Mouse (Mus musculus) midbrain, embryonic 11.5 days (tissue): ENCODE measurements around the gene Tbc1d23. TPM values are rescaled to one million over a fixed set of nuclear protein-coding genes. Genes with fewer than 3 reads are reported as not detected.

Source experiments
- ATAC-seq: fragments of 200-750 bp; cut with Nextera tagmentation; 2 replicates; pipeline ENCODE4 v1.8.0; 2017; ENCODE audit warnings: moderate TSS enrichment, moderate library complexity; ENCODE audit not compliant: low FRiP score
- DNase-seq: peaks from one replicate; pipeline ENCODE4 v3.0.0; 2015; ENCODE audit warnings: low spot score; ENCODE audit errors: missing footprints
- H3K27ac ChIP-seq: fragments of 300-500 bp; sonication (generic); 2 replicates; pipeline ENCODE4 v1.5.1; 2014; ENCODE audit warnings: low read depth, low read length
- H3K27me3 ChIP-seq: fragments of 300-500 bp; sonication (generic); 2 replicates; pipeline ENCODE4 v1.6.1; 2014; ENCODE audit warnings: mild to moderate bottlenecking, low read length, moderate library complexity, mixed read lengths; ENCODE audit not compliant: control insufficient read depth, insufficient read depth
- H3K36me3 ChIP-seq: fragments of 300-500 bp; sonication (generic); 2 replicates; pipeline ENCODE4 v1.6.1; 2014; ENCODE audit warnings: mild to moderate bottlenecking, low read length, moderate library complexity, mixed read lengths; ENCODE audit not compliant: control insufficient read depth, insufficient read depth
- H3K4me1 ChIP-seq: fragments of 300-500 bp; sonication (generic); 2 replicates; pipeline ENCODE4 v1.6.1; 2014; ENCODE audit warnings: low read length; ENCODE audit not compliant: control insufficient read depth, insufficient read depth
- H3K4me2 ChIP-seq: fragments of 300-500 bp; sonication (generic); 2 replicates; pipeline ENCODE4 v1.6.1; 2014; ENCODE audit warnings: mild to moderate bottlenecking, moderate library complexity
- H3K4me3 ChIP-seq: fragments of 300-500 bp; sonication (generic); 2 replicates; pipeline ENCODE4 v1.5.1; 2014; ENCODE audit warnings: low read depth, low read length
- H3K9ac ChIP-seq: fragments of 300-500 bp; sonication (generic); 2 replicates; pipeline ENCODE4 v1.6.1; 2014; ENCODE audit warnings: low read length
- H3K9me3 ChIP-seq: fragments of 300-500 bp; sonication (generic); 2 replicates; pipeline ENCODE4 v1.6.1; 2016; ENCODE audit warnings: low read length; ENCODE audit not compliant: control insufficient read depth
- WGBS: fragments of 180-500 bp; shearing (Covaris S2); extraction: QIAGEN DNeasy Blood & Tissue Kit; methylation state at CpG from one replicate; pipeline ENCODE4 v1.1.7; 2014; 5-methylcytosine and 5-hydroxymethylcytosine counted together
- polyA plus RNA-seq: library from polyadenylated mRNA; unstranded; fragments of >200 nt; fragmentation: Nextera tagmentation; extraction: Ambion mirVana; gene quantifications from 2 replicates; pipeline ENCODE4 v1.2.1, GENCODE M21; 2014

Tbc1d23 gene
- polyA plus RNA-seq, 1 experiment from 2014 or later: 23.8 TPM

DNA sequence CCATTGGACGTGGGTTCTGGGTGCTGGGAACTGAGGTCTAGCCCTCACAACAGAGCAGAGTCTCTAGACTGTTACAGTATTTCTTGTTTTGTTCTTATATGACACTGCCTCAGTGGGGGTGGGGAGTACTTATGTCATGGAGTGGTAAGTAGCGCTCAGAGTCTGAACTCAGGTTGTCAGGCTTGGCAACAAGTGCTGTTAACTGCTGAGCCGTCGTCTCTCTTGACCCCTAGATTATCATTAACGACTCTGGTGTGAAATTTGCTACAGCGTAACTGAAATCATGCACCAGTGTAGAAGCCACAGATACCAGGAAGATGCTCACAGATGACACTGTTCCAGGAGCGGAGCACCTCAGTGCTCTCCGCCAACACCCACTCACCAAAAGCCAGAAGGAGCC, 60.1 kb downstream of the Tbc1d23 start:
- no peak for DNase-seq
- no peak overlapping the region for H3K4me2 ChIP-seq
- no peak for ATAC-seq
- H3K9ac ChIP-seq: no peak overlapping the region
- H3K4me1 ChIP-seq: peaks cover 12% of the 10 kb centered on the region
- no peak overlapping the region for H3K27ac ChIP-seq
- no peak overlapping the region for H3K4me3 ChIP-seq
- H3K36me3 ChIP-seq: no peaks in the 10 kb centered on the region
- no peaks in the 10 kb centered on the region for H3K9me3 ChIP-seq
- no peaks in the 10 kb centered on the region for H3K27me3 ChIP-seq
- WGBS: 95% methylated on average over 8 of the region's 8 CpGs

DNA sequence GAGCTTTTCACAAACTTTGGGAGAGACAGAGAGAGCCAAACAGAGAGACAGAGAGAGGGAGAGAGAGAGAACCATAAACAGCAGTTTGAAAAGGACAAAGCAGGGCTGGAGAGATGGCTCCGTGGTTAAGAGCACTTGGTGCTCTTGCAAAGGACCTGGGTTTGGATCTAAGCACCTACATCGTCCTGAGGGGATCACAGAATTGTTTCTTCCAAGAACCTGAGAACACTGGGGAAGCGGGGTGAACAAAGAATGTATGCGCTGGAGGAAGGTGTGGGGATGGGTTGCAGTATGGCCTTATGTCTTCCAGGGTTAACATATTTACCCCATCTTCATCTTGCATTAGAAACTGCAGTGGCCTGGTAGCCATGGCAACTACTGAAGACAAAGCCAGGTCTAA, 63.1 kb downstream of the Tbc1d23 start:
- Histone ChIP-seq H3K36me3 (0 out of 2 replicates have a peak, but pooled peaks cover 1% of the 10 kb centered on the region), H3K4me3 (no peak overlapping the region), H3K4me1 (peaks cover 12% of the 10 kb centered on the region), H3K4me2 (no peak overlapping the region), H3K9ac (no peak overlapping the region), H3K27ac (peak overlapping the region; percentile 40; the same call in 1 of the 2 replicates), H3K27me3 (no peaks in the 10 kb centered on the region), H3K9me3 (no peaks in the 10 kb centered on the region)
- WGBS: 43% methylated on average over 4 of the region's 4 CpGs
- DNase-seq (peak; percentile 86), ATAC-seq (no peak)

DNA sequence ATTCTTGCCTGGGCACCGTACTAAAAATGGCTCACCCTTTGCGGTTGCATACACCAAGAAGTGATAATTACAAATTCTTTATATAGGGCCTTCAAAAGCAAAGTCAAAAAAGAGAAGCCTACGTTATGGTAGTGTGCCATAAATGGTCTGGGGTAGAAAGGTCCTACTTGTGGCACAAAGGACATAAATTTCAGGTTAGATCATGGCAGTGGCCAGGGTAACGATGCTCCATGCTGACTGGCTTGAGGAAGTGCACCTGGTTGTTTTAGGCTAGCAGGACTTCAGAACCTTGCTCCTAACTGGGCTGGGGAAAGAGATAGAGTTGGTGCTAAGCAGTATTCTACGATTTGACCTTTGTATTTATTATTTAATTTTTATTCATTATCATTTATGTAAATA, 63.8 kb downstream of the Tbc1d23 start:
- Histone ChIP-seq H3K27ac (no peak overlapping the region), H3K9me3 (no peaks in the 10 kb centered on the region), H3K4me2 (peak overlapping the region; percentile 82), H3K9ac (peak overlapping the region; percentile 86), H3K4me1 (peaks cover 12% of the 10 kb centered on the region), H3K27me3 (no peaks in the 10 kb centered on the region), H3K36me3 (0 out of 2 replicates have a peak, but pooled peaks cover 2% of the 10 kb centered on the region), H3K4me3 (peak overlapping the region; percentile 73)
- peak; percentile 47 for ATAC-seq
- no peak for DNase-seq
- WGBS: 33% methylated on average over 5 of the region's 5 CpGs

DNA sequence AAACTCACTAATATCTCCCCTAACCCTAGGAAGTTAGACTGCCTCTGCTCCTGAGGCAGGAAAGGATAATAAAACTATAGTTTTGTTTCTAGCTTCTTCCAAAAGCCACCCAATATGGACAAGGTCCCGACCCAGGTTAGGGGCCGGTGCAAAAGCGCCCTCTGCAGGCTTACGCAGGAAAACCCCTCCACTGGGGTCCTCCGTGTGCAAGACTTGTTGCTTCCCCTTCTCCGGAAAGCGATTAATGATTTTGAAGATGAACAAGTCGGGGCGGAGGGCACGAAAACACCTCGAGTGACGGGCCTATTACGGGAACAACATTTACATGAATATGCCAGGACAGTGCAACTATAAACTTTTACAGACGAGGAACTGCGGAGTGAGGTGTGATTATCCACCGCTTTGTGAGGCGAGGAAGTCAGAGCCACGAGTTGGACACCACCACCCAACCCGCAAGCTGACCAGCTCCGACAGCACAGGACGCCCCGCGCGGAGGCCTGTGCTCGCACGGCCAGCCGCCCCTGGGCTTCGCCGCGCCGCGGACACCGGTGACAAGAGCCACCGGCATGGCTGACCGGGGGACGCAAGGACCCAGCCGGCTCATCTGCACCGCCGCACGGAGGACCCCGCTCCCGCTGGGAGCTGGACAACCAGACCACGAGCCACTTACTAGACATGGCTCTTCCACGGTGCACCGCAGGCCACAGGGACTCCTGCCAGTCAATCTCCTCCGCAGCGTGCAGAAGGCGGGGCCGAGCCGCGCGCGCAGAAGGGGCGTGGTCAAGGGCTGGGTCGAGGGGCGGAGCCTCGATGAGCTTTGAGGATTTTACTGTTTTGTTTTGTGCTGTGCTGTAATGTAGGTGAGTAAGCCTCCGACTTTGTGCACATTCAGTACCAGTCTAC, 64.4 kb downstream of the Tbc1d23 start, which contains the start of gene Nit2:
Nit2 (minus strand) TSS at position 731 of the 903 bp plus-strand sequence.
- H3K9me3 ChIP-seq: no peaks in the 10 kb centered on the region
- peak; percentile 99 for ATAC-seq
- no peaks in the 10 kb centered on the region for H3K27me3 ChIP-seq
- peak within 1 kb of the TSS; percentile 82 for H3K4me2 ChIP-seq
- H3K36me3 ChIP-seq: 0 out of 2 replicates have a peak, but pooled peaks cover 2% of the 10 kb centered on the region
- H3K4me1 ChIP-seq: peaks cover 12% of the 10 kb centered on the region
- under 1% methylated on average over 58 of the region's 58 CpGs for WGBS
- peak; percentile 99 for DNase-seq
- peak within 1 kb of the TSS; percentile 63 for H3K27ac ChIP-seq
- peak within 1 kb of the TSS; percentile 86 for H3K9ac ChIP-seq
- peak within 1 kb of the TSS; percentile 73 for H3K4me3 ChIP-seq

DNA sequence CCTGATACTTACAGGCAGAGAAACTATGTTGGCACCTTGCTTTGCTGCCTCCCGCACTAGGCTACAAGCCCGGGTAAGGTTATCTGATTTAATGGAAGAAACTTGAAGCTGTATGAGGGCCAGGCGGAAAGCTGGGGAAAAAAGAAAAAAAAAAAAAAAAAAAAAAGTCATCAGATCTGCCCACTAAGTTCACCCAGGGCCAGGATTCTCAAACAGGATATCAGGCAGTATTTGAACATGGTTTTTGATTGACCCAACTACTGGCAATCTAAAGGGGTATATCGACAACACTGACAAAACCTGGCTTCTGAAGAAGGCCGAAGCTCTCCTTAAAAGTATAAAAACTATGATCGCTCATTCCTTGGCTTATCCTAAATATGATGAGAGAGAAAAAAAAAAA, 65.2 kb downstream of the Tbc1d23 start:
- Histone ChIP-seq H3K9me3 (no peaks in the 10 kb centered on the region), H3K27ac (no peak overlapping the region), H3K4me1 (peaks cover 12% of the 10 kb centered on the region), H3K27me3 (no peaks in the 10 kb centered on the region), H3K9ac (no peak overlapping the region), H3K36me3 (0 out of 2 replicates have a peak, but pooled peaks cover 2% of the 10 kb centered on the region), H3K4me2 (peak overlapping the region; percentile 82), H3K4me3 (no peak overlapping the region)
- ATAC-seq (no peak), DNase-seq (no peak)
- 90% methylated on average over 6 of the region's 6 CpGs for WGBS

DNA sequence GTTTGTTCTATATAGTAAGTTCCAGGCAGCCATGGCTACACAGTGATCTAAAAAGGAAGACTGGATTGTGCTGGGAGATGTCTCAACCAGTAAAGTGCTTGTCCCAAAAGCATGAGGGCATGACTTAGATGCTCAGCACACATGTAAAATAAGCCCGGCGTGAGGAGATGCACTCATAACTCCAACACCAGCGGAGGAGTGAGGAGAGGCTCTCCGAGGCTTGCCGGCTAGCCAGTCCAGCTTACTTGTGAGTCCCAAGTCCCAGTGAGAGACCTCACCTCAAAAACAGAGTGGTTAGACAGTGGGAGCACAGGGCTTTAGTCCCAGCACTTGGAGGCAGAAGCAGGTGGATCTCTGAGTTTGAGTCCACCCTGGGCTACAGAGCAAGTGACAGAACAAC, 66.1 kb downstream of the Tbc1d23 start:
- H3K4me3 ChIP-seq: no peak overlapping the region
- DNase-seq (peak; percentile 69), ATAC-seq (no peak)
- no peaks in the 10 kb centered on the region for H3K9me3 ChIP-seq
- WGBS: 92% methylated on average over 5 of the region's 5 CpGs
- H3K9ac ChIP-seq: no peak overlapping the region
- H3K4me1 ChIP-seq: peaks cover 12% of the 10 kb centered on the region
- no peak overlapping the region for H3K27ac ChIP-seq
- H3K27me3 ChIP-seq: no peaks in the 10 kb centered on the region
- no peak overlapping the region for H3K4me2 ChIP-seq
- 0 out of 2 replicates have a peak, but pooled peaks cover 2% of the 10 kb centered on the region for H3K36me3 ChIP-seq

DNA sequence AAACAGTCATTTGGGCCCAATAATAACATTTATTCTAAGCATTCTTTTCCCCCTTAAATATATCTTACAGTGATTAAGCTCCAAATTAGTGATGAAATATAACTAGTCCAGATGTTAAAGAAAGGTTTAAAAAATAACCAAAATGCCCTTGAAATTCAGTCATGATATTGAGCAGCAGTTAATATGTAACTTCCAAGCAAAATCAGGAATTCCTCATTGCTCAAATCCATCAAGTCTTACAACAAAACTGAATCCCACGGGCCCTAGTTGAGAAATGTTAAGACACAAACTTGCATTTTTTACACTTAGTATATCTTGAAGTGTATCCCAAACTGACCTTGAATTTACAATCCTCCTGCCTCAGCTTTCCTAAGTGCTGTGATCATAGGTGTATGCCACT, 67.6 kb downstream of the Tbc1d23 start:
- ATAC-seq (no peak), DNase-seq (no peak)
- H3K9ac ChIP-seq: no peak overlapping the region
- 0 out of 2 replicates have a peak, but pooled peaks cover 2% of the 10 kb centered on the region for H3K36me3 ChIP-seq
- H3K27ac ChIP-seq: no peak overlapping the region
- no peak overlapping the region for H3K4me2 ChIP-seq
- H3K9me3 ChIP-seq: no peaks in the 10 kb centered on the region
- H3K27me3 ChIP-seq: no peaks in the 10 kb centered on the region
- H3K4me1 ChIP-seq: peaks cover 12% of the 10 kb centered on the region
- no peak overlapping the region for H3K4me3 ChIP-seq
- WGBS: 98% methylated on average over 1 of the region's 1 CpGs

DNA sequence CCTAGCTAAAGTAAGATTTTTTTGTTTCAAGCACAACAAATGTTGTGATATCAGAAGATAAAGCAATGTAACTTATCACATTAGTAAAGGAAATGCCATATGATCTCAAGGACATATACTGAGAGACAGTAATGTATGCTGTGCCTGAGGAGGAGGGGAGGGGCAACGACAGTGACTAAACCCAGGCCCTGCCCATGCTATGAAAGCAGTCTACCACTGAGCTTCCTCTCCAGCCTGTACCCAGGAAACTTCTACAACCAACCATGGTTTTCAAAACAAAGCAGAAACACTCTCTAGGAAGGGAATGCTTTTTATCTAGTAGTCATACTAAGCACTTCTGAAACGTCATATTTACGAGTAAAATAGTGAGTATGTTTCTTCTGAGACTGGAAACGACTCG, 68.5 kb downstream of the Tbc1d23 start:
- H3K4me2 ChIP-seq: no peak overlapping the region

DNA sequence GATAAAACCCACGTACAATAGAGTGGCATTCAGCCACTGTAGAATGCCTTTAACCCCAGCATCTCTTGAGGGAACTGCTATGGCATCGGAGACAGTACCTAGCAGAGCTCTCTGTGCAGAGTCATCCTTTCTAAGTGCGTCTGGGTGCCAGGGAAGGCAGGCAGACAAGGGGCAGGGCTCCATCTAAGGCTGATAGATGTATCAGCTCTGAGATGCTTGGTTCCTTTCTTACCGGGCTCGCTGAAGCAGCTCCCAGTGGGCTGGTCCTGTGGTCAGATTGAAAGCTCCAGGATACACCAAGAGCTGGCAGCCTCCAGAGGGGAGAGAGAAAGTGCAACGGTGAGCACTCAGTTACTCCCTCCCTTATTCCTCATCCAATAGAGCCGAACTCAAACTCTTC, 71.5 kb downstream of the Tbc1d23 start:
- no peaks in the 10 kb centered on the region for H3K9me3 ChIP-seq
- ATAC-seq (no peak), DNase-seq (no peak)
- no peaks in the 10 kb centered on the region for H3K27me3 ChIP-seq
- H3K27ac ChIP-seq: no peak overlapping the region
- no peak overlapping the region for H3K9ac ChIP-seq
- H3K4me1 ChIP-seq: no peaks in the 10 kb centered on the region
- no peak overlapping the region for H3K4me2 ChIP-seq
- H3K36me3 ChIP-seq: peaks cover 2% of the 10 kb centered on the region
- 71% methylated on average over 7 of the region's 7 CpGs for WGBS
- H3K4me3 ChIP-seq: no peak overlapping the region

More for the DNA sequence above, 68.5 kb downstream of the Tbc1d23 start:
- ATAC-seq: no peak
- H3K27me3 ChIP-seq: no peaks in the 10 kb centered on the region
- H3K9ac ChIP-seq: no peak overlapping the region
- H3K9me3 ChIP-seq: no peaks in the 10 kb centered on the region
- no peak overlapping the region for H3K27ac ChIP-seq
- H3K4me1 ChIP-seq: peaks cover 4% of the 10 kb centered on the region; the same call in 1 of the 2 replicates
- H3K4me3 ChIP-seq: no peak overlapping the region
- 0 out of 2 replicates have a peak, but pooled peaks cover 2% of the 10 kb centered on the region for H3K36me3 ChIP-seq
- WGBS: 92% methylated on average over 5 of the region's 5 CpGs
- no peak for DNase-seq
